Mouse (Mus musculus): ENCODE results near the gene Pla2g7. TPM values are rescaled to one million over a fixed set of nuclear protein-coding genes. Genes with fewer than 3 reads are reported as not detected.
"Not testable (repeated sequence)": the region's sequence is repeated elsewhere in the genome, so short reads cannot be mapped to it uniquely, and the experiment has no call there.

The Pla2g7 gene
- 11.3 and 12.0 TPM in 2 replicates for polyA plus RNA-seq (2015; fragmentation: Nextera tagmentation; extraction: Ambion mirVana)

GRCm38 (mm10) chr17:43567992-43568888, at the start of gene Pla2g7:
Gene Pla2g7, plus strand, starts transcription at chr17:43568098.
- H3K9ac ChIP-seq: no peak within 1 kb of the TSS
- peaks cover 7% of the 10 kb centered on the region for H3K4me1 ChIP-seq
- ATAC-seq (ENCODE audit: insufficient read depth, low FRiP score, low read depth): peak; percentile 81
- H3K9me3 ChIP-seq: no peaks in the 10 kb centered on the region
- H3K27me3 ChIP-seq (replicated peaks): no peaks in the 10 kb centered on the region
- peak within 1 kb of the TSS; percentile 92 for H3K4me2 ChIP-seq
- peak within 1 kb of the TSS; percentile 5; the same call in 1 of the 2 replicates for H3K27ac ChIP-seq
- WGBS: under 1% methylated on average over 34 of the region's 34 CpGs
- H3K4me3 ChIP-seq (replicated peaks): peak within 1 kb of the TSS; percentile 43
- H3K36me3 ChIP-seq: no peaks in the 10 kb centered on the region

DNA sequence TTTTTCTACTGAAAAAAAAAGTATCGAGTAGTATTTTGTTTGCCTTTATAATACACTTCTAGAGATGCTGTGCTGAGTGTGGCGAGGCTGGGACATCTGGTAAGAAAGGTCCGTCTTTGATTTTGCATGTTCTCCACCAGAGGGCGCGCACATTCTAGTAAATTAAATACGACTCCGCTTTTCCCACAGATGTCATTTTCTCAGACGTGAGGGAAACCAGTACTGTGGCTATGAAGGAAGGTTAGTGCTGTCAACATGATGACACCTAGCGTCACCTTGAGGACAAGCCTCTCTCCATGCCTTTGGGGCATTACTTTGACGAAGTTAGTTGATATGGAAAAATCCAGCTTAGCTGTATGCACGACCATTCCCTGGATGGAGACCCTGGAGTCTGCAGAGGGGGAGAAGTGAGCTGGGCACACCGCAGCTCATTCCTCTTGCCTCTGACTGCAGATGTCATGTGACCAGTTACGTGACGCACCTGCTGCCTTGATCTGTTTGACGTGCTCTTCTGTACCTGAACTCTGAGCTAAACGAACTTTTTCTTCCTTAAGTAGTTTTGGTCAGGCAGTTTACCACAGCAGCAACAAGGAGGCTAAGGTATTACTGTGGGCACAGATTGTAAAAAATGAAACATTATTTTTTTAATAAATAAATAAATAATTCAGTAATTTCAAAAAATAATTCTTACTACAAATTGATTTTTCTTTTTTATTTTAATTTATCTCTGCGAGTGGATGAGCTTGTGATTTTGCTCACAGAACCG, 49.1 kb upstream of the Pla2g7 start:
- 22% methylated on average over 18 of the region's 18 CpGs for WGBS
- H3K9ac ChIP-seq: no peak overlapping the region

DNA sequence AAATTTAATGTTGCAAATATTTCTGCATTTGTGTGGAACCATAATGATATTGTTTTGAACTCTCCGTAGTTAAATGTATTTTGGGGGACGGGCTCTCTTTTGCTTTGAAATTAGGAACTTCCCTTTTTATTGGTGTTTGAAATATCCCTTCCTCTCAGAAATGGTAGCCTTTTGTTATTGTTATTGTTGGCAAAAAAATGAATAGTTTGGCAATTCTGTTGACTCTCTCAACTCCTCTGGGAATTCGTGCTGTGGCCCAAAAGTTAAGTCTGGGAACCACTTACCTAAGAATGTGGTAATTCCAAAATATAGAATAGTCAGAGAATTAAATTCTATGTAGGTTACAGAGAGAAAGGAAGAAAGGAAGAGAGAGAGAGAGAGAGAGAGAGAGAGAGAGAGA, 47.7 kb upstream of the Pla2g7 start:
- Histone ChIP-seq H3K9me3 (no peaks in the 10 kb centered on the region), H3K36me3 (no peaks in the 10 kb centered on the region), H3K4me3 (replicated peaks) (no peak overlapping the region), H3K4me2 (no peak overlapping the region), H3K9ac (no peak overlapping the region), H3K27ac (no peak overlapping the region), H3K4me1 (no peaks in the 10 kb centered on the region), H3K27me3 (replicated peaks) (no peaks in the 10 kb centered on the region)
- ATAC-seq (ENCODE audit: insufficient read depth, low FRiP score, low read depth): no peak
- WGBS: 77% methylated on average over 3 of the region's 3 CpGs

More for the DNA sequence above, 49.1 kb upstream of the Pla2g7 start:
- Histone ChIP-seq H3K36me3 (no peaks in the 10 kb centered on the region), H3K4me1 (no peaks in the 10 kb centered on the region), H3K27ac (no peak overlapping the region), H3K4me3 (replicated peaks) (no peak overlapping the region), H3K9me3 (no peaks in the 10 kb centered on the region), H3K27me3 (replicated peaks) (no peaks in the 10 kb centered on the region), H3K4me2 (no peak overlapping the region)
- peak; percentile 31; the same call in 1 of the 2 replicates for ATAC-seq (ENCODE audit: insufficient read depth, low FRiP score, low read depth)

DNA sequence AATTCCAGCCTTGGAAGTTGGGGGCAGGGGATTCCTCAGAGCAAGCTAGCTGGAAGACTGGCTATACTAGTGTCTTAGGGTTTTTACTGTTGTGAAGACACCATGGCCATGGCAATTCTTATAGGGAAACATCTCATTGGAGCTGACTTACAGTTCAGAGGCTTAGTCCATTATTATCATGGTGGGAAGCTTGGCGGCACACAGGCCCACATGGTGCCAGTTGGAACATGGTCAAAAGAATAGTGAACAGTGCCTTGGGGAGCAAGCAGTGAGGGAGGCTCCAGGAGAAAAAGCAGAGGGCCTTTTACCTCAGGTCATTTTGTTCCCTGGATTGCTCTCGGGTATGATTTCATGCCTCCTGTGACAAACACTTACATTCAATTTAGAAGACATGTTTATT, 37.4 kb upstream of the Pla2g7 start:
- Histone ChIP-seq H3K4me1 (no peaks in the 10 kb centered on the region), H3K9ac (no peak overlapping the region)

GRCm38 (mm10) chr17:43531192-43531591, 36.7 kb upstream of the Pla2g7 start:
- no peak overlapping the region for H3K9ac ChIP-seq
- no peak overlapping the region for H3K4me3 ChIP-seq (replicated peaks)
- no peaks in the 10 kb centered on the region for H3K9me3 ChIP-seq
- H3K4me2 ChIP-seq: no peak overlapping the region
- WGBS: 90% methylated on average over 4 of the region's 4 CpGs
- no peak overlapping the region for H3K27ac ChIP-seq
- no peaks in the 10 kb centered on the region for H3K36me3 ChIP-seq
- no peaks in the 10 kb centered on the region for H3K27me3 ChIP-seq (replicated peaks)
- ATAC-seq (ENCODE audit: insufficient read depth, low FRiP score, low read depth): no peak
- H3K4me1 ChIP-seq: no peaks in the 10 kb centered on the region

More for the DNA sequence above, 37.4 kb upstream of the Pla2g7 start:
- Histone ChIP-seq H3K4me3 (replicated peaks) (no peak overlapping the region), H3K36me3 (no peaks in the 10 kb centered on the region), H3K9me3 (no peaks in the 10 kb centered on the region), H3K27ac (no peak overlapping the region), H3K27me3 (replicated peaks) (no peaks in the 10 kb centered on the region), H3K4me2 (no peak overlapping the region)
- 83% methylated on average over 2 of the region's 2 CpGs for WGBS
- ATAC-seq (ENCODE audit: insufficient read depth, low FRiP score, low read depth): no peak

DNA sequence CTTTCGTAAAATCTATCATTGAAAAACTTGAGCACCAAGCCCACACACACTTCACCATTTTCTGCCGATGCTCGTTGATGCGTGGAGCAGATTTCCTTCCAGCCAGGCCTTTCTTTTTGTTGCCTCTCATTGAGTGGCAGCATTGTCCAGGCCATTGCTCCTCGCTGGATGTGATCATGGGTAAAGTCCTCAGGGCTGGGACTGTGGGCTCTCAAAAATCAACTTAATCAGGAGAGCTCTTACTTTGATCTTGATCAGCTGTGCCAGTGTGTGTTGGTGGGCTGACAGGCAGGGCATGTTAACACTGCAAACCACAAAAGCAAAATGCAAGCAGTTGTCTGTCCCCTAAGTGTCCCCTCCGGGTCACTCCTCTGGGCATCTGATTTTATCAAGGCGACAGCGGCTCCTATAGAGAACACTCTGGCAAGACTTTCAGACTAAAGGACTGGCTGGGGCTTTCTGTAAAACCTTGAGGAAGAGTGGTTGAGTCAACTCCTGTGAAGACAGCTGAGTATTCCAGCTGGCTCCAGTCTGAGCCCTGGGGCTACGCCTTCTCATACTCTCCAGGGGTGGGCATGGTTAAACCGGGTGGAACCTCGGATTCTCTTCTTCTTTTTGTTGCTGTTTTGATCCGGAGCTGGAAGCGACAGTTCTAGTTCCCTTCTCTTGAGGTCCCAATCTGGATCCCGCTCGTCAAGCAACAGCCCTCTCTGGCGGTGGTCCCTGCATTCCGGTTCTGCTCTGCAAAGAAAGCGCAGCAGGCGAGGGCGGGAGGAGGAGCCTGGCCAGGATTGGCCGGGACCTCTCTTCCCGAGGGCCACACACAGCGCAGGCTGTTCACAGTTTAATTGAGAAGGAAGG, 33.3 kb upstream of the Pla2g7 start:
- H3K4me1 ChIP-seq: no peaks in the 10 kb centered on the region
- H3K9ac ChIP-seq: no peak overlapping the region
- peak overlapping the region; percentile 58 for H3K4me2 ChIP-seq
- WGBS: 19% methylated on average over 23 of the region's 23 CpGs
- peak overlapping the region; percentile 41; the same call in 1 of the 2 replicates for H3K27ac ChIP-seq
- ATAC-seq (ENCODE audit: insufficient read depth, low FRiP score, low read depth): peak; percentile 86
- H3K9me3 ChIP-seq: no peaks in the 10 kb centered on the region
- H3K36me3 ChIP-seq: no peaks in the 10 kb centered on the region
- H3K4me3 ChIP-seq (replicated peaks): peak overlapping the region; percentile 27
- no peaks in the 10 kb centered on the region for H3K27me3 ChIP-seq (replicated peaks)

DNA sequence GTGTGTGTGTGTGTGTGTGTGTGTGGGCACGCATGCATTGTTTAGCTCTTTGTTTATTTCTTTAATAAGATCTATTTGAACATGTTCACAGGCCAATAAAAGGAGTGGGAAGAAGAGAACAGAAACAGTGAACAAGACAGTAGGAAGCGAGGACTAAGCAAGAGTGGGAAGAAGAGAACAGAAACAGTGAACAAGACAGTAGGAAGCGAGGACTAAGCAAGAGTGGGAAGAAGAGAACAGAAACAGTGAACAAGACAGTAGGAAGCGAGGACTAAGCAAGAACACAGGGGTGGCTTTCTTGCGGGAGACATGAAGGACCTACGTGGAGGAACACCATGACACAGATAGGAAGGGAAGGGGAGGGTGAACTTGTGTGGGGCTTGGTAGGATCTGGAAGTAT, 31.1 kb upstream of the Pla2g7 start:
- ATAC-seq (ENCODE audit: insufficient read depth, low FRiP score, low read depth); H3K9me3 ChIP-seq; H3K4me3 ChIP-seq (replicated peaks); H3K27me3 ChIP-seq (replicated peaks); H3K9ac ChIP-seq; H3K36me3 ChIP-seq; H3K4me1 ChIP-seq; H3K27ac ChIP-seq; H3K4me2 ChIP-seq: not testable (repeated sequence)
- 87% methylated on average over 6 of the region's 6 CpGs for WGBS

- H3K9ac ChIP-seq: no peak overlapping the region
- H3K27ac ChIP-seq: no peak overlapping the region
- H3K9me3 ChIP-seq: no peaks in the 10 kb centered on the region
- no peak overlapping the region for H3K4me2 ChIP-seq
- ATAC-seq (ENCODE audit: insufficient read depth, low FRiP score, low read depth): no peak
- no peaks in the 10 kb centered on the region for H3K4me1 ChIP-seq
- H3K36me3 ChIP-seq: no peaks in the 10 kb centered on the region
- 70% methylated on average over 3 of the region's 3 CpGs for WGBS
- no peak overlapping the region for H3K4me3 ChIP-seq (replicated peaks)
- H3K27me3 ChIP-seq (replicated peaks): no peaks in the 10 kb centered on the region
Observed at GRCm38 (mm10) chr17:43538767-43539166, 29.1 kb upstream of the Pla2g7 start.

DNA sequence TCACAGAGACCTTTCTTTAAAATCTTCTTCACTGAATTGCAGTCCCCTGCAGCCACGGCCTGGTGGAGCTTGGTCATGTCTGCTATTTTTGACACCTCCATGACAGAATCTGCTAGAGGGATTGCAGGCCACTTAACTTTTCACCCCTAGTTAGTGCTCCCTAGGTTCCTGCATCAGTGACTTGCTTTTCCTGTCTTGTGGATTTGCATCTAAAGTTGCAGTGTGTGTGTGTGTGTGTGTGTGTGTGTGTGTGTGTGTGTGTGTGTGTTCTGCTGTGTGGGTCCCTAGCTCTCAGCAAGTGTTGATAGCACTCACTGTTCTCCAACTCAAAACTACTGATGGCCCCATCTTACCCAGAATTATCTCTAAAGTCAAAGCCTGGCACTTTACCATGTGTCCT, 24.4 kb upstream of the Pla2g7 start, which contains the start of gene Ankrd66:
Ankrd66 (minus strand) TSS at position 101 of the 400 bp plus-strand sequence.
- Histone ChIP-seq H3K4me2 (no peak within 1 kb of the TSS), H3K4me3 (replicated peaks) (no peak within 1 kb of the TSS), H3K9ac (no peak within 1 kb of the TSS), H3K27ac (no peak within 1 kb of the TSS), H3K9me3 (no peaks in the 10 kb centered on the region), H3K4me1 (no peaks in the 10 kb centered on the region), H3K27me3 (replicated peaks) (no peaks in the 10 kb centered on the region), H3K36me3 (no peaks in the 10 kb centered on the region)
- WGBS: 26% methylated on average over 1 of the region's 1 CpGs
- ATAC-seq (ENCODE audit: insufficient read depth, low FRiP score, low read depth): no peak

DNA sequence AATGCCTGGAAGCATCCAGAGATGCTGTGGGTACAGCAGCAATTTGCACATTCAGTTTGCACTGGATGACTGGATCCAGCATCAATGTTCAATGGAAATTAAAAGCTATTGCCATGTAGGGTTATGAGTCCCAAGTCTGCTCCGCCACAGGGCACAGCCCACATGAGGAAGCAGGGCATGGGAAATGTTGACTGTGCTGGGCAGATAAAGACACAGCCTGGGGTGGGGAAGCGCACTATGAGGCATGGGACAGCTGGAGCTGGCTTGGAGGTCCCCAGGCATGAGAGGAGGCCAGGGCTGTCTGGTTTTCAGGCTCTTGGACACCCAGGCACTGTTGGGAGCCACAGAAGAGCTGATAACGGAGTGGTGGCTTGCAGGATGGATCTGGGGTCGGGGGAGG, 23.9 kb upstream of the Pla2g7 start:
- H3K27ac ChIP-seq: no peak overlapping the region
- H3K4me2 ChIP-seq: no peak overlapping the region
- 76% methylated on average over 4 of the region's 4 CpGs for WGBS
- H3K36me3 ChIP-seq: no peaks in the 10 kb centered on the region
- H3K4me3 ChIP-seq (replicated peaks): no peak overlapping the region
- H3K4me1 ChIP-seq: no peaks in the 10 kb centered on the region
- no peaks in the 10 kb centered on the region for H3K9me3 ChIP-seq
- H3K27me3 ChIP-seq (replicated peaks): no peaks in the 10 kb centered on the region
- no peak for ATAC-seq (ENCODE audit: insufficient read depth, low FRiP score, low read depth)
- H3K9ac ChIP-seq: no peak overlapping the region

DNA sequence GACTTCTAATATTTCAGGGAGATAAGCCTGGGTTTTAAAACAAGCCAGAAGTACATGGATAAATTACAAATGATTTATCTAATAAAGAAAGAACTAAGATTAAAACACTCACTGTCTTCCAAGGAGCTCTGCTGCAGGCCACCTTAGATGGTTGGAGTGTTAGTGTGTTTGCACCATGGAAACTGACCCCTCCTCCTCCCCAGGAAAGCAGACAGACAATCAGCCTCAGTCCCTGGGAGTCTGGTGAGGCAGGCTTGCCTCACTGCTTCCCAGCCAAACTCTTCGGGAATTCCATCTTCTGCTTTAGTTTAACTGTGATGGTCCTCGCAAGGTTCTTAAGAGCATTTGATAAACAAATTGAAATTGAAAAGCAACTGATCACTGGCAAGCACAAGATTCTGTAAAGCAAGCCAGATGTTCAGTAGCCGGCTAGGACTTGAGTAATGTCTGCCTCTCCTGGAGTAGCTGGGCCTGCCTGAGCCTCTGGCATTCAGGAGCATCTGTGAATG, 16.7 kb upstream of the Pla2g7 start:
- Histone ChIP-seq H3K9ac (no peak overlapping the region), H3K4me3 (replicated peaks) (no peak overlapping the region), H3K4me2 (no peak overlapping the region), H3K9me3 (no peaks in the 10 kb centered on the region), H3K36me3 (no peaks in the 10 kb centered on the region), H3K27ac (no peak overlapping the region), H3K4me1 (no peaks in the 10 kb centered on the region), H3K27me3 (replicated peaks) (no peaks in the 10 kb centered on the region)
- 36% methylated on average over 3 of the region's 3 CpGs for WGBS
- no peak for ATAC-seq (ENCODE audit: insufficient read depth, low FRiP score, low read depth)
